Mouse (Mus musculus) testis, postnatal 14 days (tissue): ENCODE results near the gene Mob3b.
A peak's percentile ranks its signal among the peaks of the same experiment; 100 is the strongest.

Source experiments
- DNase-seq: peaks from one replicate; pipeline ENCODE4 v3.0.0; 2021; ENCODE audit warnings: low spot score

Mob3b gene

DNA sequence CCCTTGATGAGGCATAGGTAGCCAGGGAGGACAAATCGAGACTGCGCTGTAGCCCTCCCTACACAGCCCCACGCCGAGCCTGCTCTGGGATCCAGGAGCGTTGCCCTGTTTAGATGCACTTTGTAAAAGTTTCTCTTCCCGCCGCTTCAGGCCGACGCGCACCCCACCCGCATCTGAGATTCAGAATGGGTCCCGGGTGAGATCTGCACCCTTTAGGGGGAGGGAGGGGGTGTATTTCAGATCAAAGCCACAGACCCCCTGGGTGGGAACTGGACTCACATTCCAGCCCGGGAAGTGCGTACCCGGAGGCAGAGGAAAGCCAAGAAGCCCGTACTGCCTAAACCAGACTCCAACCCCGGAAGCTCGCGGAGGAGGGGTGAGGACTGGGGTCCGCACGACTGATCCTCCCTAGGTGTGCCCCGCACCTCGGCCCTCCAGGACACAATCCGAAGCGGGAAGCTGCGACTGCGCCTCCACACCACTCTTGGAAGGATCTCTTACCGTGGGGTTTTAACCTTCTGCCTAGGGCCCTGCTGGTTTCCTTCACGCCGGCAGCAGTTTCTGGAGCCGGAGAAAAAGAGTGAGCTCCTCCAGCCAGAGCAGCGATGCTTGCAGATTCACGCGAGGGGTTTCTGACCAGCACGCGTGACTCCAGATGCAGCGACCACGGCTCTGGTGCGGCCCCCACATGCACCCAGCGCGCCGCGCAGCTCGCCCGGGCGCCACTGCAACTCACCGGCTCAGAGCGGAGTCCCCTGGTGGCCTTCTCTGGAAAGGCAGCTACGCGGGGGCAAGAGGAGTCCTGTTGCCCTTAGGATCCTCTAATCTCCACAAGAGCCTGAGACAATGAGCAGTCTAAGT lies at the start of gene Mob3b:
TSS of gene Mob3b (minus strand) at position 734 of the 861 bp plus-strand sequence.
- DNase-seq, result peak; percentile 69

DNA sequence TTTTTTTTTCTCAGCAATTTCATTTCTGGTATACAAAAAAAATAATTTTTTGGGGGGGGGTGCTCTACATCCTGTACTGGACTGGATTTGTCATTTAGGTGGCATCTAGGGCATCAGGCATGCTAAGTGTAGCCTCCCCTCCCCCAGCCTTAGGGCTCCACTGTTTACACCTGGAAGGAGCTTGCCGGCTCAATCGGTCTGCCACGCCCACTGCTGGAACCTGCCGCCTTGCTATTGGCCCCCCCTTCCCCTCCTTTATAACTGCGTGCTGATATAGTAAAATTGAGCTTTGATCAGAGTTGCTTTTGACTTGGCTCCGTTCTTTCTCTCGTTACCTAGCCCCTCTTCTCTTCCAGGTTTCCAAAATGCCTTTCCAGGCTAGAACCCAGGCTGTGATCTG lies 47.4 kb upstream of the Mob3b start:
- no peak for DNase-seq

DNA sequence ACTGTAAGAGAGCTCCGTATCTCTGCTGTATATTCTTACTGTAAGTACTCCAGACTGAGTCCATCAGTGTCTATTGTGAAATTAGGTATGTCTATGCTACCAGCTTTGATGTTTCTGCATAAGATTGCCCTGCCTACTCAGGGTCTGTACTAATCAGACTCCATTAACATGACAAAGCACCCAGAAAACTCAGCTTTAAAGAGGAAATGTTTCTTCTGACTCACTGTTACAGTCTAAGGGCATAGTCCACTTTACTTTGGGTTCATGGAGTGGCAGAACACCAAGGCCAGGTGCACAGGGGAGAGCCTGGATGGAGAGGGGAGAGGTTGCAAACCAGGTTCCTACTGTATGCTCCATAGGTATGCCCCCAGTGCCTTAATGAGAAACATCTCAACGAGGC lies 46.4 kb upstream of the Mob3b start:
- DNase-seq, result no peak

DNA sequence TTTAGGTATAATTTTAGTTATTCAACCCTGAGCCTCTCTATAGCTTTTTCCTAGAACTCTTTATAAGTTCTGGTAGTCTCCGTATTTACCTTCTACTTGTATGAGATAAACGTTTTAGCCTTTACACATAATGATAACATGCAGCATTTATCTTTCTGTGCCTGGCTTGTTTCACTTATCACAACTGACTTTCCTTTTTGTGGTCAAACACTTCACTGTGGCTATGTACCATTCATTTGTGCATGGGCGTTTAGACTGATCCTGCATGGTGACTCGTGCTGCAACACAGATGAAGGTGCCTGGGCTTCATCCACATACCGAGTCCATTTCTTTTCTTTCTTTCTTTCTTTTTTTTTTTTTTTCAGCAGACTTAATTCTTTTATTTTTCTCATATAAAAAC lies 44.4 kb upstream of the Mob3b start:
- DNase-seq, result no peak

DNA sequence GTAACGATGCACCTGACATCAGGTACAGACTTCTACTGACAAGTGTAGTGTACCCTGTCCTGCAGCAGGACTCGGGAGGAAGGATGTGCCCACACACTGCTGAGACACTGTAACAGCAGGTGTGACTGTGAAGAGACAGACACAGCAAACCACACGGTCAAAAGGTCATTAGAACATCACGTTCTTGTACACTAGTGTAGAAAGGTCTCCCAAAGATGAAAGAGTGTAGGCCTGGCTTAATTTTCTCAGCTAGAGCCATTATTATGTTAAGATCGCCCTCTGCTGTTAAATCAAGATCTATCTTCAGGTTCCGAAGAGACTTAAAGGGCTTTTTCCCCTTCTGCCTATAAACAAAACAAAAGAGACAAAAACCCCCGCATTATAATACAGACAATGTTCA lies 35.4 kb upstream of the Mob3b start:
- no peak for DNase-seq

DNA sequence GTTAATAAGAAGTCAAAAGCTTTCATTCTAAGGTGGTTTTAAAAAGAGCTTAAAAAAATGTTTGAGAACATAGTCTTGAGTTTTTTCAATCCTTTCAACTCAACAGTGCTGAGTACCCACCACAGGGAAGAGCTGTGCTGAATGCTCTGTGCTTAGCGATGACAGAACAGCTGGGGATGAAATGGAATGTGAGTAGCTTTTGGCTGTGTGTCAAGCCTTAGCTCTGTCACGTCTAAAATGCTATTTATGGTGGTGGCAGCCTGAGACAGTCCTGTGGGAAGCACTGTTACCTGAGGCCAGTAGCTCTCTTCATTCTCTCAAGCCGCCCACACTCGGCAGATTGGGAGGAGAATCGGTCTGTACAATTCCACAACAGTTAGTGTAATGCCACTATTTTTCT lies 32.5 kb upstream of the Mob3b start:
- no peak for DNase-seq

DNA sequence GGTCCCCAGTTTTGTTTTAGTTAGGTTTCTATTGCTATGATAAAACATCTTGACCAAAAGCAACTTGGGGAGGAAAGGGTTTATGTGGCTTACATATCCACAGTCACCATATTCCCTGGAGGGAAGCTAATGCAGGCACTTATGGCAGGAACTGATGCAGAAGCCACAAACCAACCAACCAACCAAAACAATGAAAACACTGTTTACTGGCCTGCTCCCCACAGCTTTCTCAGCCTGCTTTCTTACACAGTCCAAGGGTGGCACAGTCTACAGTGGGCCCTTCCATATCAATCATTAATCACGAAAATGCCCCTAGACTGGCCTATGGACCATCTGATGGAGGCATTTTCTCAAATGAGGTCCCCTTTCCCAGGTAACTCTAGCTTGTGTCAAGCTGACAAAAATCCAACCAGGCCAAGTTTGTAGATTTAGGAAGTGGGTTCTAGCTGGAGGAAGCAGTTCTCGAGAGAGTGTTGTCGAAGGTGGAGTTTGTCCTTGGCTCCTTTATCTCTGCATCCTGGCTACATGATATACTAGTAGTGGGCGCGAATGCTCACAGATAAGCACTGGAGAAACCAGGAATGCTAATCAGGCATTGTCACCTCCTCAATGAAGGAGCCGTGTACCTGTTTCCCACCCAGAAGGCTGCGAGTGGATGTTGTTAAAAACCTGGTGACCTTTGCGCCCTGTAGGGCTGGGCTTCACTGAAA lies 30.5 kb upstream of the Mob3b start:
- DNase-seq, result no peak

DNA sequence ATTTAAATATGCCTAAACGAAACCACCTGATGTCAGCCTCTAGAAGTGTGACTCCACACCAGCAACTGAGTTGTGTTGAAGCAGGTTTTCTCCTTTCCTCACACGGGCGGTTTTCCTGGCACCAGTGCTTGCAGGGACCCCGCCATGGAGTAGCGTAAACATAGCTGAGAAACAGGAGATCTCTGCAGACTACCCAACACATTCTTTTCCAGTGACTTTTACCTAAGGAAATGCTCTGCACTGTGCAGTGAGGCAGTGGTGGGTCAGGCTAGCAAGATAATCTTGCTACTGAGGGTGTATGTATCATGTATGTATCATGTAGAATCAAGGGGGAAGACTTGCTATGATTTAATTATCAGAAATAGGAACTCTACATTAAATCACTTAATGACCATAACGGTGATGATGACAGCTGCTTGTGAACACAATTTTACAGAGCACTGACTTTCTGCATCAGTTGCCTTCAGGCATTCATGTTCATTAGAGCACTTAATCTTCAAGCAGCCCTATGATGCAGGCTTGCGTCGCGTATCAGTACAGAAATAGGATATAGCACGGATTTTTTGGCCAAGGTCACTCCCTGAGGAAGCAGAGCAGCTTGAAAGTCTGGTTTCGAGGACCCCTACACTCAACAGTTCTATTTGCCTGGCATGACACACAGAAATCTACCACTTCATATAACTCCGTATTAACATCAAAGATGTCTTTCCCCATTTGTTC lies 20.8 kb upstream of the Mob3b start:
- DNase-seq, result no peak

DNA sequence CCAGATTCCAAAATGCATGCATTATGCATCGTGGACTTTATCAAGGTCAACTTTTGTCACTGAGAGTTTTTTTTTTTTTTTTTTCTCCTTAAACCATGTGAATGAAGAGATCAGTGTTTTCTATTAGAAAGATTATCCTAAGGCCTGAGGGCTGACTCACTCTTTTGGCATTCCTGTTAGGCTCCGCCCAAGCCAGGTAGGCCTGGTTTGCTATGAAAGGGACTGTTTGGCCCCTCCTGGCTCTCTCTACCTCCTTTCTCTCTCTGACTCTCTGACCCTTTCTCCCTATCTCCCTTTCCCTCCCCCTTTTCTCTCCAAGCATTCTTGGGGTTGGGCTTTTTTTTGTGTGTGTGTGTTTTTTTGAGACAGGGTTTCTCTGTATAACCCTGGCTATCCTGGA lies 18.3 kb upstream of the Mob3b start:
- DNase-seq, result no peak

DNA sequence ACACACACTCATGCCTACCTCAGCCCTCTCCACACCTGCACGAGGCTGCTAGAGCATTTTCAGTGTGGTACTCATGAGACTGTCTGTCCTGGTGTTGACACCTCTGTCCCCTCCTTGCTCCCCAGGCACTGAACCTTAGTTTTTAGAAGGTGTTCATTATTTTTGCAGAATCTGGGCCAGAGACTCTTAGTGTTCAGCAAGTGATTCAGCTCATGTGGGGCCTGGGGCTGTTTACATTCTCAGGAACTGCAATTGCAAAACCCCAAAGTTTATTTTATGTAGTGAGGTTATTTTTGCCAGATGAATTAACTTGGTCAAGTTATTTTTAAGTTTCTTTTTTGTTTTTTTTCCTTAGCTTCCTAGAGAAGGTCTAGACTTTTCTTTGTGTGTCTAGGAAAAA lies 16.3 kb upstream of the Mob3b start:
- DNase-seq, result no peak

DNA sequence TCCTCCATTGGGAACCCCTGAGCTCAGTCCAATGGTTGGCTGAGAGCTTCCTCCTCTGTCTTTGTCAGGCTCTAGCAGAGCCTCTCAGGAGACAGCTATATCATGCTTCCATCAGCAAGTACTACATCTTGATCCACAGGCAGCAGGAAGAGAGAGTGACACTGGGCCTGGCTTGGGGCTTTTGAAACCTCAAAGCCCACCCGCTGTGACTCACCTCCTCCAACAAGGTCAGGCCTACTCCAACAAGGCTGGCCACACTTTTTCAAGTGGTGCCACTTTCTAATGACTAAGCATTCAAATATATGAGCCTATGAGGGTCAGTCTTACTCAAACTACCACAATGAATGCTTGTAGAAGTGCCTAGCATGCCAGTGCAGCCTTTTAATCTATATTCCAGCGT lies 15.2 kb upstream of the Mob3b start:
- no peak for DNase-seq

DNA sequence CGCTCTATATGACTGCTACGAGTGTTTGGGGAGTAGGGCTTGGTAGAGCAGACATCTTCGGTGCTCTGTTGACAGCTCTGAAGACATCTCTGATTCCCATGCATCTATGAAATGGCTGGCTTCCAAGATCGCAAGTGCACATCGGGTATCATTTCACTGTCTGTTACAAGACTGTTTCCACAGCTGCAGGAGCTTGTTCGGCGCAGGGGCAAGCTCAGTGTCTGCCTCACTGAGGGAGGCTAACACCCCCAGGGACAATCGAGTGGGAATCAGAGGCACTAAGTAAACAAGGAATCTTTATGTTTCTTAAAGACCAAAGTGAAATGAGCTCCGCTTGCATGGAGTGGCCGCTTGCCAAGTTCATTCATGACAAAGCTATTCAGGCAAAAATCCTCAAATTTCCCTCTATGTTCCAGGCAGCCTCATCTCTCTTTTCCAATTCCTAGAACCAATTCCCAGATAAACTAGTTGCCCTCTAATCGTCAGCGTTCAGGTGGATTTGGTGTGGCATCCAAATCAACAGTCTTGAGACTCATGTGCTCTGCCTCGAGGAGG lies 12.4 kb upstream of the Mob3b start:
- DNase-seq, result no peak

DNA sequence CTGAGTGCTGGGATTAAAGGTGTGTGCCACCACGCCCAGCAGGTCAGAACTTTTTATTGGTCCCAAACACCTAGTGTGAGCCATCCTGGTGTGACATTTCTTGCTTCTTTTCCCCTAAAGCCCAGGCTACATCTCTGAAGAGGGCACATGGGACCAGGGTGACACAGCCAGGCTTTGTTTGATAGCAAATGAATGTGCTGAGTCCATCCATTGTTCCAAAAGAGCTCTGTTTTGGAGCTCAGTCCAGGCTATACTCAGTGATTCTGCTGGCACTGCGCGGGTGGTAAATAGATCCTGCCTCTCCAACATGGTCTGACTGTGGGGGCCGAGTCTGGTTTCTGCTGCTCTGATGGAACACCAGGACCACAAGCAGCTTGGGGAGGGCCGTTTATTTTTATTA lies 10.6 kb upstream of the Mob3b start:
- no peak for DNase-seq

DNA sequence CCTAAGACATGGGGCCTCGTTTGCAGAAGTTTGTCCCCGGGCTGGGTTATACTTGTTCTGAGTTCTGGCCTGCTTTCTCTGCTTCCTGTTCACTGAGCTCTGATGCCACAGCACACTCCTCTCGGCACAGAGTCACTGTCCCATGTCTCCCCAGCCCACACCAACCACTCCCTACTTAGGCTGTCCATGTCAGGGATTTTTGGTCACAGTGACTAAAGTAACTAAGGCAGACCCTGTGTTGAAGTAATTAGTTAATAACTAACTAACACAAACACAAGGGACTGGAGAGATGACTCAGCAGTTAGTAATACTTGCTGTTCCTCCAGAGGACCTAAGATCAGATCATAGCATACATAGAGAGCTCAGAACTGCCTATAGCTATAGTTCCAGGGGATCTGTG lies 8.7 kb upstream of the Mob3b start:
- no peak for DNase-seq

DNA sequence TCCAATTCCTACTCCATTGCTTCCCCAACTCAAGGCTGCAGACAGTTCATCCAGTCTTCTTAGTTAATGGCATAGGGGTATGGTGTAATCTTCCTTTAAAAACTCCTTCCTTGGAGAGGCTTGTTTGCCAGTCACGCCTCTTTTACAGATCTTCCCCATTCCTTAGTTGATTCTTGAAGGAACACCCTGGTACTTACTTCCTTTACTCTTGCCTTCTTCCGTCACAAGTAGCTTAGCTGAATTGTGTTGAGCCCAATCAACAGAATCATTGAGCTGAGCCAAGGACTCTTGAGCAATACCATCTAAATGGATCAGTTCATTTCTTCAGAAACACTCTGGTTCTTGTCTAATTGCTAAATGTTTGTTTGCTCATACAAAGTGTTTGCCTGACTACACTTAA lies 8.0 kb upstream of the Mob3b start:
- DNase-seq, result no peak

DNA sequence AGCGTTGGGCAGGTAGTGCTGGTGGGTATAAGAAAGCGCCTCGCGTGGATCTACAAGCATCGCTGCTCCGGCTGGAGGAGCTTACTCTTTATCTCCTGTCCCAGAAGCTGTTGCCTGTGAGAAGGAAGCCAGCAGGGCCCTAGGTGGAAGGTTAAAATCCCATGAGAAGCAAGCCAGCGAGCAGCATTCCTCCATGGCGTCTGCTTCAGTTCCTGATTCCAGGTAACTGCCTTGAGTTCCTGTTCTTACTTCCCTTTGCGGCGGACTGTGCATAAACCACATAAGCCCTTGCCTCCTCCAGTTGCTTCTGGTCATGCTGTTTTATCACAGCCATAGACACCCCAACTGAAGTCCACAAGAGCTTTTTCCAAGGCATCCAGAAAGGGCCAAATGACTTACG lies 531 bp upstream of the Mob3b start:
- no peak for DNase-seq

DNA sequence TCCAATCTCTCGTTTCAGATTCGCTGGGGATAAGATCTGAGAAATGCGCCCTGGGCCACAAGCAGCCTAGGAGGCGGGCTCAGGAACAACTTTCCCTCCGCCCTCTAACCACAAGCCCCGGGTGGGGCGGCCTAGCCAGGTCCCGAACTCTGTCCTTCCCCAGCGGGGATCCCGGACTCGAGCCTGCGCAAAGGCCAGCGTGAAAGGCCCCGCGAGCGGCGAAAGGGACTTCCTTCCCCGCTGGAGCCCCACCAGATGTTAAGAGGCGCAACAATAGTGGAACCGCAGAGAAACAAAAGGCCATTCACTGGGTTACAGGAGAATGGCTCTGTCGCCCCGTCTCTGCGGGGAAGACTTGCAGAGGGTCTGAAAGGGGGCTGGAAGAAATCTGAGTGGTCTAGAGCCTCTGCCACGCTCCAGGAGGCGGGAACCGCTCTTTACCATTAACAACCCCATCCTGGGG lies 1.1 kb downstream of the Mob3b start:
- peak; percentile 32 for DNase-seq

DNA sequence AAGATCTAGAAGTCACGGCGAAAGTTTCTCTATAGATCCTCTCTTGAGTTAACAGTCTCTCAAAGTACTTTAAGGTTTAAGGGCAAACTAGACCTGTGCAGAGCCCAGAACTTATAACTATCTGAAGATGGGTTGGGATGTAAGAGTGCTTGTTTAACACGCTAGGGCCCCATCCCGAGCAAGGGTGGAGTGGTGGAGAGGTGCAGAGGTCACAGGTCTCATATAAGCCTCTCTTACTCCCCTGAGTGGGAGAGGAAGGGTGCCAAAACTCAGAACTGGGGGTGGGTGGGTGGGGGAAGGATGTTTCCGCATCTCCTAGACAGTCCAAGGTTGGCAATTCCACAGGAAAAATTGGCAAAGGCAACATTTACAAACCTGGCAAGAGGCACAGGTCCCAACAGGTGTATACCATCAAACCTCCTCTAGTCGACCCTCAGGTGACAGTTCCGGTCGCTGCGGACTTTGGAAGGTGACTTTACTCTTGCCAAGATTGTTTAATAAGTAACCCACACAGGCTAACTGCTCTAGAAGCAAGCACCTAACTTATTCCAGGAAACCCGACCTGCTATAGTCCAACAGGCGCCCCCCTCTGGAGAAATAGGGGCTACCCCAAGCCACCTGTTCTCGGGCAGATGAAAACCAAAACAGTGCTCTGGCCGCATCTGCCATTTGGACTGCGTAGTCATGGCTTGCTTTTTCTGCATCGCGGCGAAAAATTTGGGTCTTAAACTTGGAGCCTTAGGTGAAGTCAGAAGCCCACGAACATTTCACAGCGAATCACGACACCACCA lies 2.0 kb downstream of the Mob3b start:
- peak; percentile 25 for DNase-seq

DNA sequence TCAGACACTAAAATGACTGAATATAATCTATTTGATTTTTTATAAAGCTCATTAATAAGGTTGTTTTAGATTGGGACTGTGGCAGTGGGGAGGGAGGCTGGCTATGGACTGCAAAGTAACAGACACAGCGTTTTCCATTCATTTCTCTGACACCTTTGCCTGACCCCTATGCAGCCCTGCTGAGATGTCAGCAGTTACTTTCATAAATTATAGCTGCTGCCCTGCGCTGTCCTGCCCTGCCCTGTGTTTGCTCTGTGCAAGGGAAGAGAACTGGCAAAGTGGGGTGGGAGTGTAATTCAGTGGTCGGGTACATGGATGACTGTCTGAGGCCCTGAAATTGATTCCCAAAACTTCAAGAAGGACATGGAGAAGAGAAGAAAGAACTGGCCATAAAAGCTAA lies 3.2 kb downstream of the Mob3b start:
- DNase-seq, result no peak

DNA sequence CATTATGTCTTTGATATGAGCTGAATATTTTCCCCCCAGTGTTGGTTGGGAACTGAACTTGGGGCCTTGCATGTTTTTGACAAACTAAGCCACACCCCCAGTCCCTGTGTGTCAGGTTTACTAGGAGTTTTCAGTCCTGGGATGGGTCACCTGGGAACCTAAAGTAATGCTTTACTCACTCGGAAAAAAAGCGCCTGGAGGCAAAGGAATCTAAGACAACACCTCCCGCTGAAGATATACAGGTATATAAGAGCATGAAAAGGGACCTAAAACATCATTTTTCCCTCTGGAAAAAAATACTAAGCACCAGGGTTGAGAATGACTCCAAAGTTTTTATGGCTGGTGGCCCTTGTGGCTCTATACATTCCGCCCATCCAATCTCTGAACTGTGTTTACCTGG lies 5.5 kb downstream of the Mob3b start, which contains the start of gene Ifnk:
TSS of gene Ifnk (plus strand) at position 301 of the 400 bp plus-strand sequence.
- no peak for DNase-seq

DNA sequence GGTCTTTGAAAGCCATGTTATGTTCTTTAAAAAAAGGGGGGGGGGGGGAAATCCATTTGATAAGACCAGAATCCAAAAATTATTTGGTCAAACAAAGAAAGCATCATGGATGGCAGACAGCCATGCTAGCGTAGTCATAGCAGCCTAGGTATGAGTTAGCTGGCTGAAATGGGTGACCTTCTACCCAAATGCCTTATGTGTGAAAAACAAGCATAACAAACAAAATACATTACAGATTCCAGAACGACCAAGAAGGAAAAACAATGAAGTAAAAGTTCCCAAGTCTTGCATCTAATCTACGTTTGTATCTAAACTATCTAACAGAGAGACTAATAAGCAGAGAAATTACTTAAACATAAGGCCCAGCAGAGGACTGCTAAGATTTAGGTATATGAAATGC lies 6.6 kb downstream of the Mob3b start:
- DNase-seq, result no peak

DNA sequence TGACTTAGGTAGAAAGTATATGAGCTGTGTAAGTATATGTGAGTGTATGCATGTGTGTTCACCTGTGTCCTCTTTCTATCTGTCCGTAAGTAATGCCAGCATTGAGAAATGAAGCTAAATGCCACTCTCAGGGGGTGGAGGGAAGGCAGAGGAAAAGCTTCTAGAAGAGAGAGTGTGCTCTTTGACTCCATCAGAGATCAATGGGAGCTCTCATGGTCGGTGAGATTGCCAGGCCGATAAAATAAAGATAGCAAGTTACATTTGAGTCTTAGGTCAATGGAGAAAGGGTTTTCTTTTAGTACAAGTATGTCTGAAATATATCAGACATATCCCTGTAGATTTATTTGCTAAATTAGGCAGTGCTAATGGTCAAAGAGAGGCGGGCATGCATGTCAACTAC lies 9.0 kb downstream of the Mob3b start:
- DNase-seq, result no peak
